Mouse (Mus musculus): Measurements from ENCODE around the gene Kcna10.

Kcna10 gene

DNA sequence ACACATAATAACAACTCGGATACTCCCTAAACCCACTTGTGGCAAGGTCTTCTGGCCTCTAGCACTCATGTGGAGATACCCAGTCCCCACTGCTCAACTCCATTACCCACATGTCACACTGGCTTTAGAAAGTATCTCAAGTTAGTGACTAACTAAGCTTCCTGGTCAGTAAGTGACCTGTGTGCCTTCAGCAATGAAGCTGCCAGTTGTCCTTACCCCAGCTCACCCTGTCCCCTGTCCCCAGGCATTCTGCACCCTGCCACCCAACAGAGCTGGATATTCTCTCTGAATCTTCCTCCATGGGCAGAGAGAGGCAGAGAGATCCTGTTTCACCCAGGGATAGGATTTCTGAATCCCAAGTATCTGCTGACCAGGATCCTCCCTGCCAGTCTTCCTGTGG is at the start of gene Kcna10:
TSS of gene Kcna10 (plus strand) at position 301 of the 400 bp plus-strand sequence.
- DNase-seq: no peak

DNA sequence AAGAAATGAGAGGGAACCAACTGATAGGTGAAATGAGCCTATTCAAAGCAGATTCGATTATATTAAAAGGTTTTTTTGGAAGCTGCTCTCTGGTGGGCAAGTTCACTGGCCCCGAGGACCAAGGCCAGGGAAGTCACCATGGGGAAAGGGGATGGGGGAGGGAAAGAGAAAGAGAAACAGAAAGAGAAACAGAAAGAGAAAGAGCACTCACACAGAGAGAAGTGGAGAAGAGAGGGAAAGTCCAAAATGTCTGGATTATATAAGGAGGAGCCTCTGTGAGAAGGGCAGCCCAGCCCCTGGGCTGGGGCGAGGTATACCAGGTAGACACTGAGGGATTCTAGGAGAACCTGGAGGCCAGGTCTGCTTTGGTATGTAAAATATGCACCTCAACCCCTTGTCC is 48.4 kb upstream of the Kcna10 start:
- no peak for DNase-seq

DNA sequence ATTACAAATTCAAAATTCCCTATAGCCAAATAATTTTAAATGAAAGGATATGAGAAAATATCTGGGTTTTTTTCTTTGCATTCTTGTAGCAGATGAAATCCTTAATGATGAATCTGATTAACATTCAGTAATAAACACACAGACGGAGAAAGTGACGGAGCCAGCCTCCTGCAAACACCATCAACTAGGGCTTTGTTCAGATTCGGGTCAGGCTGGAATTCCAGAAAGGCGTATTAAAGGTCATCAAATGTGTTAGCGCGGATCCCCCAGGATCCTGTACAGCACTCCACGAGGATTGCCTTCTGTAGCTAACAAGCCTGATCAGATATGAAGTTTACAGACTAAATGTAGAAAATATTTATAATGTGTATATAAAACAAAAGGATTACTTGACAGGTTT is 35.7 kb upstream of the Kcna10 start:
- no peak for DNase-seq

DNA sequence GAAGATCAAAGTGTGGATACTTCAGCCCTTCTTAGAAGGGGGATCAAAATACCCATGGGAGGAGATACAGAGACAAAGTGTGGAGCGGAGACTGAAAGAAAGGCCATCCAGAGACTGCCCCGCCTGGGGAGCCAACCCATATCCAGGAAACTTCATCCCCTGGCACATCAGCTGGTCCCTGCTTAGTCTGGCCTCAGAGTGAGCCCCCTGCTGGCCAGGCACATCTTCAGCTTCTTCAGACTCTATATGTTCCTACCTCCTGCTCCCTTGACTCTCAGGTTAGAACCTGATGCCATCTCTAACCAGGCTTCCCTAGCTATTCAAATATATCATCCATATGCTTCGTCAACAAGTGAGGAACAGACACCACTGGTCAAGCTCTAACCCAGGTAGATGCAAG is 33.9 kb upstream of the Kcna10 start:
- DNase-seq: peak; percentile 28

DNA sequence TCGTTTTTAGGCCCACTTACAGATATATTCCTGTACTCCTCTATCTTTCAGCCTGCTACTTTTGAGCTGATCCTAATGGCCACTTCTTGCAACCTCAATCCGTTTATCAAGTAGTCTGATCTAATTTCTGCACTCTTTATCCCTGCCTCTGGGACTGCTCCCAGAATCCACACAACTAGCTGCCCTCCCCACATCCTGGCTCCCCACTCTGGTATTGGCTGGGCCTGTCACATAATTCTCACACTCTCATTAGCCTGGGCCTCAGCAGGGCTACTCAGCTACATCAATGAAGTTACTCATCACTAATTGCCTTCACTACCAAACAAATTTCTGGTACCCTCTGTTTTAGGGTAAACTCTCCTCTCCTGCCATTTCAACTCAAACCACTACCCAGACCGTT is 32.4 kb upstream of the Kcna10 start:
- no peak for DNase-seq

DNA sequence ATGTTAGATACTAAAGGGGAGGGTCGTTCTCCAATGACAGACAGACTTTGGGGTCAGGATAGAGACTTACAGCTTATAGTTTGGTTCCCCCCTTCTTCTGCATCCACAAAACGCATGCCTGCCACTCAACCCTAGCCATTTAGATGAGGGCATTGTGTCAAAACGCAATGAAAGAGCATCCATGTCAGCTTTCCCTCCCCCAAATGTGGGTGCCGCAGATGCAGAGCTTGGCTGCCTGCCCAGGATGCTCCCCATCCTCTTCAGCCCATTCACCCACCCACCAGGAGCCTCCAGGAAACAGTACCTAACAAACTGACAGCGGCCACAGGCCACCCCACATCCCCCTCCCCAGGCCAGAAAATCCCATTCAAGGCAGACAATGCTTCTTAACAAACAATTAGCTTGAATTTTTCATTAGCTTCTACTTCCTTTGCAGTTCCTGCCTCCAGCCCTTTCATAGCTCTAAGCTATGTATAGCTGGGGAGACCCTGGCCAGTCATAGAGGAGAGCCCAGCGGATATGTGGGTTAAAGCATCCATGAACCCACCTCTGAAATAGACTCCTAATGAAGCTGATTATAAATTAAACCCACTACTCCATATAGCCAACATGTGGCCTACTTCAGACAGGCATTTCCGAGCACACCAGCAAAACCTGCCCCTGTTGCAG is 31.9 kb upstream of the Kcna10 start:
- DNase-seq: no peak

DNA sequence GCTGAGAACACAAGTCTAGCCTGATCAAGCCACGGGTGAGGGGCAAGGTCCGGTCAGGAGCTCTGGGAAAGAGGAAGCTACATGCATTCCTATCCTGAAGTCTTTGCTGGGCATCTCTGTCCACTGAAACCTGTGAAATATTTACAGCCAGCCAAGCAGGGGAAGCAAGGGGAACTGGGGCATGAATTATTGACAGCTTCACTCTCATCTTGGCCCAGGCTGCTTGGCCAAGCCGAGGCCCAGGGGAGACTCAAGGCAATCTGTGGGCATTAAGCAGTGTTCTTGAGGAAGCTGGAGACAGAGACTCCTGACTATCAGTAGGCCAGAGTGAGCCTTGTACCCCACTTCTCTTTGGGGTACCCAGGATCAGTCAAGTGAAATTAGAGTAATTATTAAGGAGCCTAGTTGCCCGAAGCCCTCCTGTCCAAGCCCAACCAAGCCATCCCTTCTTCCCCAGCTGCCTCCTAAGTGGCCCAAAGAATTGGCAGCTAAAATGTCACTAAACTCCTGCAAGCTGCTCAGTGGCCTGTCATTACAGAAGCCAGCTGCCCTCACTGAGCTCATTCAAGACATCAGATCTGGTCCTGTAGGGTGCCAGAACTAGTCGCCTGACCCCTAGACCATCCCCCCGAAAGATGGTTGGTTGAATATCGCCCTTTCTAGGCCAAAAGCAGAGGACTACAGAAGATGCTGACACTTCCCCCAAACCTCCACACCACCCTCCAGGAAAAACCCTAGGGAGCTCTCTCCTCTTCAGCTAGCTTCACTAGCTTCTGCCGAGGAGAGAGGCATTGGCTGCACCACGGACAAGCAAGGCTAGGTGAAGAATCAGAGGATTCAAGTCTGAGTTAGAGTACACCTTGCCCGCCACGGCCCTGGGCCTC is 28.8 kb upstream of the Kcna10 start:
- DNase-seq: peak; percentile 6

DNA sequence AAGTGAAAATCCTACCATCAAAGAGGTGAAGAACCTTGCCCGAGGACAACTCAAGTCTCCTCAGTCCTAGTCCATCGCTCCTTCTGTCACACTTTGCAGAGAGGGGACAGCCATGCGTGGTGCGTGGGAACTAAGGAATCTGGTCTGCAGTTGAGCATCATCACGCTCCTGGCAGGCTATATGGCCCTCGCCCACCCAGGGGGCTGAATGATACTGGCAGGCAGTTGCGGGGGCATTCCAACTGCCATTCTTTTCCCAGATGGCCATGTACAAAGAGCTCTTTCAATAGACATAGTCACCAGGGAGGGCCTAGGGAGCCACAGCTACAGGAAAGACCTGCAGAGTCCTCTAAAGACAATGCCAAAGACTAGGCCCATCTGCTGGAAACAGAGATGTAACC is 24.0 kb upstream of the Kcna10 start:
- DNase-seq: no peak

DNA sequence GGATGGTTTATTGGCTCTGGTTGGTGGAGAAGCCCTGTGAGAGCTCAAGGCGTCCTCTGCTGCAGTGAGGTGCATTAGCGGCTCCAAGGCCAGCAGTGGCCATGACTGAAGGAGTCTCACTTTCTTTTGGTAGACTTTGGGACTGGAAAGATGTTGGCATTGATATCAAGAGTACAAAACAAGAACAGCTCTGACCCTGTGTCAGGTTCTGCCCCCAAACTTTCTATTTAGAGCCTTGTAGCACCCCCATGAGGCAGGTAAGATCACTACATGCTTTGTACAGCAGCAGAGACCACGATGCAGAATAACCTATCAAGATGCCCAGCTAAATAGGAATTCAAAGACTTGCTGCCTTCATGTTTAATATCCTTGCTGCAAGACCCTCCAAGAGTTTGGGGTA is 23.4 kb upstream of the Kcna10 start:
- no peak for DNase-seq

DNA sequence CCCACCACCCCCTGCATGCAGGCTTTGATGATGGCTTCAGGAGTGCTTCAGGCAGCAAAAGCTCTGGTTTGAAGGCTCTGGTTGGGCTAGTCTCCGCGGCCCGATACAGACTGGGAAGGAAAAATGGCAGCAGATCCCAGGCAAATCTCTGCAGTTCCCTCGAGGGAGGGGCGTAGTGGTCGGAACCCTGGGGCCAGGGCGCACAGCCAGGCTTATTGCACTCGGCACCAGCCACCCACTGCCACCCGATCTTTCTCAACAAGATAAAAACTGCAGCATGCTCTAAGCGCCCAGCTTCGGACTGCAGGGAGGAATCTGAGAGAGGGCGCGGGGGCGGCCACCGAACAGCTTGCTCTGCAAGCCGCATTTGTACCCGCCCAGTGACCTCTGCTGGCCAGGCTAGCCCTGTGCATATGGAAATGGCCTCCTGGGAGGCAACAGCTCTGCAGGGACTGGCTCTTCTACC is 23.0 kb upstream of the Kcna10 start:
- DNase-seq: peak; percentile 3

DNA sequence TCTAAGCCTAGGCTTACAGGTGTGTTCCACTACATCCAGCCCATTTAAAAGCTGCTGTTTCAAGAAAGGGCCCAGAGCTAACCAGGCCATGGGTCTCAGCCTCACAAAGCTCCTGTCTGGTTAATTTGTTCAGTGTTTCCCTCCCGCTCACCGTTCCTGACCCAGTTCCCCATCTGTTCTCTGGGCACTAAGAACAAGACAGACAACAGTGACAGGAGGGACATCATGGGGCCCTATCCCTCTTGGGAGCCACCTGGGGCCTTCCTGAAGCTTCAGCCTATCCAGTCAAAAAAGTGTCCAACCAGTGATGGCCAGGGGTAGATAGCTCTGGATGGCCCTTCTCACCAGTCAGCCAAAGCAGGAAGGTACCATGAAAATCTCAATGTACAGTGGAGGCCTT is 20.1 kb upstream of the Kcna10 start:
- DNase-seq: no peak

DNA sequence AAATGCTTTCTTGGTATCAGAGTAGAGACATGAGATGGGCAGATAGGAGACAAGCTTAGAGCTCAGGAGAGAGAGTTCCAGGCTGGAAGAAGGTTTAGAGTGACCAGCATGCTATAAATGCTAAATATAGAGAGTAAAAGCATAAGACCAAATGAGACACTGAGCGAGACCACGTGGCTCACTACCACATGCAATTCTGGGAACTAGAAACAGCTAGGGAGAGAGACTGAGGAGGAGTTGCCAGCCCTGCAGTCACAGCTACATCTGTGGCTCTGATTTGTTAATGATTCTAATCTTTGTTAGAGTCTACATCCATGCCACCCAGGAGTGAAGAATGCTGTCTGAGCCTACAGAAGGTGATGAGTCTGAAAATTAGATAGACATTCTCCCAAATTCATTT is 13.3 kb upstream of the Kcna10 start:
- no peak for DNase-seq

DNA sequence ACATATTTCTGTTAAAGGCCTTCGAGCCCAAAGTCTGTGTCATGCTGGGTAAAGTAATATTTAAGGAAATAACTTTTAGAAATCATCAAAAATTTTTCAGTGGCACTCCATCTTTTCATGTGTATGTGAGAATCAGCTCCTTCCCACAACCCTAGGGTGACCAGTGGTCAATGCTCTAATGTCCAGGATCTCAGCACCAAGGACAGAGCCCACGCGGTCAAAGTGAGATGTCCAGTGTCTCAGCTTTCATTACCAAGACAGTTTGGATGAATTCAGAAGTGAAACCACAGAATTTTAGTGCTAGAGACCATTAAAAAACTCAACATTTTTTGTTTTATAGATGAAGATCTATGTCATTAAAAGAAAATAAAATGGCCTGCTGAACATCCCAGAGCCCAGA is 10.9 kb upstream of the Kcna10 start:
- no peak for DNase-seq

DNA sequence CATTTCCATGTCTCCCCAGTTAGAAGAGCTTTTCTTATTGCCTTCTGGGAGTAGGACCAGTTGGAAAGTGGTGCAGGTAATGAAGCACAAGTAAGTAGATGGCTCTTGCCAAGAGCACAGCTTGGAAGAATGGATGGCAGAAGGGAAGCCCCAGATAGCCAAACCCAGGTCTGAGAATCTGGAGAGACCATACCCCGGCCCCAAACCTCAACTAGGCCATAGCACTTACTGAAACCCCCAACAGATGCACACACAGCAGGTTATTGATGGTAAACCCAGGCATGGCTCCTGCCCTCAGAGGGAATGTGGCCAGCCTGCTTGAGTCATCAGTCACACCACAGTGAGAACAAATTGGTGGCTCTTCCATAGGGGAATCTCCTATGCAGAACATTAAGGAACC is 10.3 kb upstream of the Kcna10 start:
- DNase-seq: no peak

DNA sequence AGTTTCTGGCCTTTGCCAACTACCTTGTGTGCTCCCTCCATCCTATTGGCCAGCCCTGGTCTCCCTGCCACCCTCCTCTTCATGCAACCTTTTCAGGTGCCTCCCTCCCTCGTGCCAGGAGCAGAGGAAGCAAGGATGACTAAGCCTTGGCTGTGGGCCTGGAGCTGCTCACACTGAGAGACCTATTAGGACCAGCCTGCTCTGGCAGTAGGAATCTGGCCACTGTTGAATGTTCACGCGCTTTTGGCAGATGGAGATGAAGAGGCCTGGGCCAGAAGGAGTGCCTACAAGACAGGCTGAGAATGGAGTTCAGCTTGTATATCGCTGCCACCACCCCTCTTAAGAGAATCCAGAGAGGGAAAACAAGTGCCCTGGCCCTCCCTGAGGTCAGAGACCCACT is 7.4 kb upstream of the Kcna10 start:
- DNase-seq: no peak

DNA sequence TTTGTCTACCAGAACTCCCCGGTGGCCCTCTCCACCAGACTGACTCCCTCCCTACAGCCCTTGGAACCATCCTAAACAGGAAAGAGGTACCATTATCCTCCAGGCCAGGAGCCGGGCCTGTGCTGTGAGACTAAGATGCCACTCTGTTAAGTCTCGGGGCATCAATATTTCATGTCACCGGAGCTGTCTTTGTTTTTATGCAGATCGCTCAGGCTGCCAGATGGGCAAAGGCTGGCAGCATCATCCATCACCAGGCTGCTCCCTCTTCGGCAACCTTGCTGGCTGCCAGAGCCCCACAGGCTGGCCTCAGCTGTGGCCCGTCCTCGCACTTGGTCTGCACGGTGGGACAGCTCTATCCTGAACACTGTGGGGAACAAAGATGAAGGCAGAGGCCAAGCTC is 6.4 kb upstream of the Kcna10 start:
- DNase-seq: no peak

DNA sequence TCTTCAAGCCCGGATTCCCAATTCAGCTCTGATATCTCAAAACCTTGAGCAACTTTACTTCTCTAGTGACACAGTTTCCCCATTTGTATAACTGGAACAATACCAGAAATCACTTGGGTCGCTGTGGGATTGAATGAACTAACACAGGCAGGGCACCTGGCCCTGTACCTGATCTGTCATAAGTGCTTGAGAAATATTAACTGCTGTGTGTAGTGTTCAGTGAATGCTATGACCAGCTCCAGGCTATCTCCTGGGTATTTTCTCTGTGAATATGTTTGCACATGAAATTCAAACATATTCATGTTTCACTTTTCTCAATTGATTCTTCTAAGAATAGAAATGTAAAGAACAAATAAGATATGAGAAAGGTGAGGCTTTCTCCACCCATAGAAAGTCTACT is 2.0 kb upstream of the Kcna10 start:
- no peak for DNase-seq

DNA sequence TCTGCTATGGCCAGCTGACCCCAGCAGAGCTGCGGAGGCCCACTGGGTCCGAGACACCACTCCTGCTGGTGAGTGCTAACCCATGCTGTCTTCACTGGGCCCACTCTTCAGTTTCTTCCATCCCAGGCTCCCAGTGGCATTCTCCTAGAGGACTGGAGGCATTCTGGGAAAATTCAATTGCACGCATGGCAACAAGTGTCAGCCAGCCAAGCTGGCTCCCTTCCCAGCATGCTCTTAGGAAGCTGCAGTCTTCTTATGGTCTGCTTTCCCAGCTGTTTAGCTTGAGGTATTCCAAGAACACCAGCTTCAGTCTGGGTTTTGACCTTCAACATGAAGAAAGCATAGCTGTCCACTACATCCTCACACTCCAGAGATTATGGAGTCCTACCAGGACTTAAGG is 322 bp downstream of the Kcna10 start:
- DNase-seq: no peak

DNA sequence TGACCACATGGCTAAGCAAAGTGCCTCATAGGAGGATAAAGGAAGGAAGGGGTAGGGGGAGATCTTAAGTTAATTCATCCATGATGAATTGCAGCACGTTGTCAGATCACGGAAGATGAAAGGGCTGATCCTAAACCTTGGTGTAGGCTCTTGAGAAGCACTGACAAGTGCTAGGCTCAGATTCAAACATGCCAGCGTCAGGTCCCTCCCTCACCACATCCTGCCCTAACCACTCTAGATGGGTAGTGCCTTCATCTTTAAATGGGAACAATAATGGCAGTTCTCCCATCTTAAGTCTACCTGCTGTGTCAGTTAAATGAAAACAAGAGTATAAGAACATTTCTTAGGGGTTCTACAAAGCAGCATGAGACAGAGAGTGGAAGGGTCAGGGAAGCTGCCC is 2.7 kb downstream of the Kcna10 start:
- DNase-seq: no peak

DNA sequence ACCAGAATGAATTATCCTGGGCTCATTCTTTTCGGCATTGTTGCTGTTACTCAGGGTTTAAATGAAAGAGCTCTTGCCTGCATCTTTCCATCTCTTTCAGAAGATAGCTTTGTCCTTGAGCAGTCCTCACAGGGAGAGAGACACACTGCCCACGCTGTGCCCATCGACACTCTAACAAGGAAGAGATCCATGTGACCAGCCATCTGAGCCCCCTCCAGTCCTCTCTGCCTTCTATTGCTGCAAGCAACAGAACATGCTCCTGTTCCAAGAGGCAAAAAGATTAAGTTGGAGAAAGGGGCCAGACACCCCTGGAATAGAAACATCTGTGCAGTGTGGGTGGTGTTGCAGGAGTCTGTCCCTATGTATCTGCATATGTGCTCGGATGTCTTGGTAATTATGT is 4.2 kb downstream of the Kcna10 start:
- no peak for DNase-seq

DNA sequence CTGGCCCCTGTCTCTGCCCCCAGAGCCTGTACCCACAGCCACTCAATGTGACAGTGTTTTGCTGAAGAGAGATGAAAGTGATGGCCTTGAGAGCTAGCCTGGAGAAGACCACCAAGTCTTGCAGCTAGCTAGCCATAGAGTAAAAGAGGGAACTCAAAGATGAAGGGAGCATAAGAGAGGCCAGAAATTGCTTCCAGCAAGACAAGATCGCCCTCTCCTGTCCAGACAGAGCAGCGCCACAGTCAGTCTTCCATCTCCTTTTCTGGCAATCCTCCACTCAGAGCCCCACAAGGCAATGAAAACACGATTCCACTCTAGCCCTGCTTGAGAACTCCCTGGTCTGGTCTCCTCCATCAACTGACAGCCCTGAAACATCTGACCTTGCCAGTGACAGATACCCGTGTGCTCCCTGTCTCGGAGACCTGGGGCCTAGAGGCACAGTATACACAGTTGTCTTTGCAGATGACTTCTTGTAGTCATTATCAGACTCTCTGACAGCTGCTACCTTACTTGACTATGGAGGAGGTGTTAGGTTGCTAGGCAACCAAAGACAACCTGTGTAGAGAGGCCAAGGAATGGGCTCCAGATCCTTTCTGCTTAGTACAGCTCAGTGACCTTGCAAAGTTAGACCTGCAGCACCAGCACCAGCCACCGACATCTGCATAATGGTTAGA is 5.5 kb downstream of the Kcna10 start:
- DNase-seq: peak; percentile 15

DNA sequence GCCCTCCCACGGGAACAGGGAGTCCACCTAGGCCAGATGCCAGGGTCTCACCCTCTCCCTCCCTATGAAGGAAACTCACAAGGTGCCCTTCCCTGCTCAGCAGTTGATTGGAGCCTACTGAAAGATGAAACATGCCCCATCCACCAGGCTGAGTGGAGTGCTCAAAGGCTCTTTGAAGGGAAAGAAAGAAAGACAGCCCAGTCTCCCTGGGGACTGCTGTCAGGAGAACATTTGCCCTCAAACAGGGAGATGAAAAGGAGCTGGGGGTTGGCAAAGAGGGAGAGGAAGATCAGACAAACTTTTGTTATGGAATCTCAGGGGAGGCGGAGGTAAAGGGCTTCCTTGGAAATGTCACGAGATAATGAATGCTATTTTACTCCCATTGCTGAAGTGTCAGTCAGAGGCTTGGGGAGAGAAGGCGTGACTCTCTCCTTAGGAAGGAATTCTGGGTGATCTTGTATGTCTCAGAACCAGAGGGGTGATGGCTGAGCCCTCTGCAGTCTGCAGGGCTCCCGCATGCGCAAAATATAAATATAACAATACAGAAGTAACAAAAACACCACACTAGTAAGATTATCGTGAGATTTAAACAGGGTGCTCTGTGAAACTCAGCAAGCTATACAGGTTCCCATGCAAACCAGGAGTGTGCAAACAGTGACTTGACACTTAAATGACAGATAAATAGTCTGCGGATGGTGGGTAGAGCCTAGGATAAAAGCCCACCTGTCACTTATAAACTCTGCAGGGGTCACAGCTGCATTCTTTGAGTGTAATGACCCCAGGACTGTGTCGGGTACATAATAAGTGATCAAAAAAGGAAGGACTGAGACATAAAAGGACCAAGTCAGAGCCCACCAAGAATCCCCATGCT is 18.7 kb downstream of the Kcna10 start:
- DNase-seq: no peak

DNA sequence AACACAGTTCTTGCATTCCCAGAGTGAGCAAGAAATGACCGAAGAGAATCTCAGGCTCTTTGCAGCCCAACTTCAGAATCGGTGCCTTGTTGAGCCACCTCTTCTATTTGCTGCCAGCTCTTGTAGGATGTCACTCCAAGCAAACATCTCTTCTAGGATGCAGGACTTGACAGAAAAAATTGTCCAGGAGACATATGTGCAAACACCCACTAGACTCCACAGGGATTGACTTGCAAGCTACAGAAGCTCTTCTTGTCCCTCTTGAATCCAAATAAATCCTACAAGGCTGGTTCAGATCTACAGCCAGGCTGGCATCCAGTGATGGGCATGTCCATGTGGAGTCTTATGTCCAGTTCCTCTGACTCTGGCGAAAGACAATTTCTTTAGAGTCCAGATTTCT is 21.6 kb downstream of the Kcna10 start:
- no peak for DNase-seq

All from kidney, postnatal 14 days (tissue).